Mouse (Mus musculus): ENCODE data around the gene Bcor. TPM values are rescaled to one million over a fixed set of nuclear protein-coding genes. Genes with fewer than 3 reads are reported as not detected.

The Bcor gene
- polyA plus RNA-seq, 1 experiment from 2014 or later = 20.3 TPM

GRCm38 (mm10) chrX:12138266-12138665, 21.9 kb downstream of the Bcor start:
- Histone ChIP-seq H3K27ac (ENCODE audit: low read depth) (no peak overlapping the region), H3K4me3 (ENCODE audit: low read depth, low read length) (no peak overlapping the region), H3K4me1 (replicated peaks; ENCODE audit: control insufficient read depth, insufficient read depth, low read length) (peaks cover 17% of the 10 kb centered on the region; the same call in 1 of the 2 replicates), H3K27me3 (replicated peaks; ENCODE audit: control insufficient read depth, insufficient read depth, low read length) (peaks cover 48% of the 10 kb centered on the region), H3K36me3 (ENCODE audit: control insufficient read depth, insufficient read depth, low read length) (no peaks in the 10 kb centered on the region), H3K9me3 (ENCODE audit: control insufficient read depth, low read length) (no peaks in the 10 kb centered on the region), H3K4me2 (ENCODE audit: low read length) (no peak overlapping the region), H3K9ac (ENCODE audit: low read length) (no peak overlapping the region)
- ATAC-seq (replicated peaks; ENCODE audit: low FRiP score, low TSS enrichment, low read depth) (no peak), DNase-seq (ENCODE audit: low spot score) (no peak)
- WGBS = 20% methylated on average over 7 of the region's 7 CpGs

DNA sequence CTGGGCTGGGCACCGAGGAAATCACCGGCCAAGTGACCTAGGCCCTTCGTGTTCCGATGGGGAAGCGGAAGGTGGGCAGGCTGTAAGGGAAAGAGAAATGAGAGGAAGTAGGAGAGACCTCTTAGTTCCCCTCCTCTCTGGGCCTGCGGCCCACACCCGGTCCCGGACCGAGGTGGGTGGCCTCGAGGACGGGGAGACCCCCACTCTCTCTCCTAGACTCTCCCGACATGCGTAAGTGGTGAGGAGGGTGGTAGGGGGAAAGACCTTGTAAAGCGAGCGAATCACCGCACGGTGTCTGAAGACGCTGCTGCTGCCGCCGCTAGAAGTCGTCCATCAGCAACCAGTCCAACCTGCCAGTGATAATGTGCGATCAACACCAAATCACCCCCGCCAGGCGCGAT, 23.0 kb downstream of the Bcor start:
- ATAC-seq (replicated peaks; ENCODE audit: low FRiP score, low TSS enrichment, low read depth) (no peak), DNase-seq (ENCODE audit: low spot score) (no peak)
- Histone ChIP-seq H3K4me2 (ENCODE audit: low read length) (peak overlapping the region; percentile 54), H3K27ac (ENCODE audit: low read depth) (peak overlapping the region; percentile 80), H3K4me3 (ENCODE audit: low read depth, low read length) (peak overlapping the region; percentile 33), H3K36me3 (ENCODE audit: control insufficient read depth, insufficient read depth, low read length) (no peaks in the 10 kb centered on the region), H3K27me3 (replicated peaks; ENCODE audit: control insufficient read depth, insufficient read depth, low read length) (peaks cover 56% of the 10 kb centered on the region), H3K4me1 (replicated peaks; ENCODE audit: control insufficient read depth, insufficient read depth, low read length) (peaks cover 17% of the 10 kb centered on the region; the same call in 1 of the 2 replicates), H3K9me3 (ENCODE audit: control insufficient read depth, low read length) (no peaks in the 10 kb centered on the region), H3K9ac (ENCODE audit: low read length) (peak overlapping the region; percentile 31)
- 3% methylated on average over 16 of the region's 25 CpGs for WGBS

GRCm38 (mm10) chrX:12136261-12137101, 23.7 kb downstream of the Bcor start:
- Histone ChIP-seq H3K27me3 (replicated peaks; ENCODE audit: control insufficient read depth, insufficient read depth, low read length) (peaks cover 57% of the 10 kb centered on the region), H3K9ac (ENCODE audit: low read length) (peak overlapping the region; percentile 31), H3K4me2 (ENCODE audit: low read length) (peak overlapping the region; percentile 54), H3K9me3 (ENCODE audit: control insufficient read depth, low read length) (no peaks in the 10 kb centered on the region), H3K27ac (ENCODE audit: low read depth) (peak overlapping the region; percentile 80), H3K4me3 (ENCODE audit: low read depth, low read length) (peak overlapping the region; percentile 33), H3K4me1 (replicated peaks; ENCODE audit: control insufficient read depth, insufficient read depth, low read length) (peaks cover 17% of the 10 kb centered on the region; the same call in 1 of the 2 replicates), H3K36me3 (ENCODE audit: control insufficient read depth, insufficient read depth, low read length) (no peaks in the 10 kb centered on the region)
- DNase-seq (ENCODE audit: low spot score) (no peak), ATAC-seq (replicated peaks; ENCODE audit: low FRiP score, low TSS enrichment, low read depth) (0 out of 2 replicates have a peak, but pooled peaks have one; percentile 9)
- WGBS = 2% methylated on average over 49 of the region's 50 CpGs

DNA sequence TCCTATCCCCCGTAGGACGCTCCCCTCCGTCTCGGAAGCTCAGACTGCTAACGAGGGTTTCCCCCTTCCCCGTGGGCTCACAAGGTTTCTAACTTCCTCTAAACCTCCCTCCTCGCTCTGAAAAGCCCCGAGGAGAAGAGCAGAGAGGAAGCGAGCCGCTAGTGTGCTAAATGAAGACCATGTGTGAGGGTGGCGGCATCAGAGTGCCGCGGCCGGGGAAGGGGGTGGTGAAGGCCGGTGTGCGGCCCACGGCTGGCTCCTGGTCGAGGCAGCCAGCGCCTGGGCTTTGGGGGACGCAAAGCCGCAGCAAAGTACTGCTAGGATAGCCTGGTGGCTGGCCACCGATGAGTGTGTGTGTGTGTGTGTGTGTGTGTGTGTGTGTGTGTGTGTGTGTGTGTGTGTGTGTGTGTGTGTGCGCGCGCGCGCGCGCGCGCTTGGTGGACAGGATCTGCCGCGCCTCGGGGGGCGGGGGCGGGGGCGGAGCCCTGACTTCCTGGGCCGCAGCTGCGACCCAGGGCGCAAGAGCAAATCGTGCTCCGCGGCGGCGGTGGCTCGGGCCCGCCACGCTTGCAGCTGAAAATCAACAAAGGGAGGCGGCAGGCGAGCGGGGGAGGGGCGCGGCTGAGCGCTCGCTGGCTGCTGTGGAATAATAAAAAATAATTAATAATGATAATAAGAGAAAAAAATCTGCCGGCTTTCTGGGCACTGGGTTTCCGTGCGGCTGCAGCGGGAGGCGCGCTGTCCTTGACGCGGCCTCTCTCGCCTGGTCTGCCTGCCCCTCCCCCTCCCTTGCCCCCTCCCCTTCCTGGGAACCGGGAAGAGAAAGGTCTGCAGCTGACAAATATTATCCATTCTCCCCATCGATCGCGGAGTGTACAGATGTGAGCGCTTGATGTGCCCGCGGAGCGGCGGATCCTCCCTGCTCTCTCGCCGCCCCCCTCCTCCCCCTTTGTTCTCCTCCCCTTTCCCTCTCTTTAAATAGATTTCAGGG, 24.7 kb downstream of the Bcor start:
- peaks cover 17% of the 10 kb centered on the region; the same call in 1 of the 2 replicates for H3K4me1 ChIP-seq (replicated peaks; ENCODE audit: control insufficient read depth, insufficient read depth, low read length)
- peak overlapping the region; percentile 54 for H3K4me2 ChIP-seq (ENCODE audit: low read length)
- H3K27ac ChIP-seq (ENCODE audit: low read depth) = peak overlapping the region; percentile 80
- ATAC-seq (replicated peaks; ENCODE audit: low FRiP score, low TSS enrichment, low read depth) = peak; percentile 53
- WGBS = 3% methylated on average over 48 of the region's 75 CpGs
- H3K9me3 ChIP-seq (ENCODE audit: control insufficient read depth, low read length) = no peaks in the 10 kb centered on the region
- peaks cover 65% of the 10 kb centered on the region for H3K27me3 ChIP-seq (replicated peaks; ENCODE audit: control insufficient read depth, insufficient read depth, low read length)
- DNase-seq (ENCODE audit: low spot score) = peak; percentile 77
- H3K9ac ChIP-seq (ENCODE audit: low read length) = 0 out of 2 replicates have a peak overlapping the region, but pooled peaks have one; percentile 27
- H3K36me3 ChIP-seq (ENCODE audit: control insufficient read depth, insufficient read depth, low read length) = no peaks in the 10 kb centered on the region
- peak overlapping the region; percentile 33 for H3K4me3 ChIP-seq (ENCODE audit: low read depth, low read length)

DNA sequence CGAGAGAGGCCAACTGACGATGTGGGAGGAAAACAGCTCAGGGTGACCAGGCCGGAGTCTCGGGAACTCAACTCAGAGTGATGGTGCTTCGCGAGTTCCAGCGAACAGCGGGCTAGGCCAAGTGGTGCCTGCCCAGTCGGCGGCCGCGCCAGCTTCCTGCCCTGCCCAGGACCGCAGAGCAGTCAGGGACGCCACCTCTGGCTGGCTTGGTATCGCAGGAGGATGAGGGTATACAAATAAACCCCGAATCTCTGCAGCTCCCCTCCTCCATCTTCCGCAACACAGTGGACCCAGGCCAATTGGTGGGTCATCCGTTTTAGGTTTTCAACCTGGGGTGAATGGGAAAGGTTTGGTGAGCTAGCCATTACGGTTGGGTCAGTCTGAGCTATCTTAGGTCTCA, 25.6 kb downstream of the Bcor start:
- WGBS = 16% methylated on average over 16 of the region's 19 CpGs
- DNase-seq (ENCODE audit: low spot score) = no peak
- no peak overlapping the region for H3K9ac ChIP-seq (ENCODE audit: low read length)
- peaks cover 20% of the 10 kb centered on the region; the same call in 1 of the 2 replicates for H3K4me1 ChIP-seq (replicated peaks; ENCODE audit: control insufficient read depth, insufficient read depth, low read length)
- no peaks in the 10 kb centered on the region for H3K9me3 ChIP-seq (ENCODE audit: control insufficient read depth, low read length)
- no peak overlapping the region for H3K4me3 ChIP-seq (ENCODE audit: low read depth, low read length)
- peaks cover 64% of the 10 kb centered on the region for H3K27me3 ChIP-seq (replicated peaks; ENCODE audit: control insufficient read depth, insufficient read depth, low read length)
- peak overlapping the region; percentile 54 for H3K4me2 ChIP-seq (ENCODE audit: low read length)
- H3K27ac ChIP-seq (ENCODE audit: low read depth) = no peak overlapping the region; the same call in 1 of the 2 replicates
- ATAC-seq (replicated peaks; ENCODE audit: low FRiP score, low TSS enrichment, low read depth) = no peak
- no peaks in the 10 kb centered on the region for H3K36me3 ChIP-seq (ENCODE audit: control insufficient read depth, insufficient read depth, low read length)

- no peaks in the 10 kb centered on the region for H3K36me3 ChIP-seq (ENCODE audit: control insufficient read depth, insufficient read depth, low read length)
- DNase-seq (ENCODE audit: low spot score) (no peak), ATAC-seq (replicated peaks; ENCODE audit: low FRiP score, low TSS enrichment, low read depth) (no peak)
- H3K4me2 ChIP-seq (ENCODE audit: low read length) = peak overlapping the region; percentile 54
- H3K9ac ChIP-seq (ENCODE audit: low read length) = peak overlapping the region; percentile 37
- H3K4me1 ChIP-seq (replicated peaks; ENCODE audit: control insufficient read depth, insufficient read depth, low read length) = peaks cover 23% of the 10 kb centered on the region; the same call in 1 of the 2 replicates
- H3K27ac ChIP-seq (ENCODE audit: low read depth) = peak overlapping the region; percentile 59; the same call in 1 of the 2 replicates
- H3K9me3 ChIP-seq (ENCODE audit: control insufficient read depth, low read length) = no peaks in the 10 kb centered on the region
- peak overlapping the region; percentile 22 for H3K4me3 ChIP-seq (ENCODE audit: low read depth, low read length)
- peaks cover 66% of the 10 kb centered on the region for H3K27me3 ChIP-seq (replicated peaks; ENCODE audit: control insufficient read depth, insufficient read depth, low read length)
- 8% methylated on average over 18 of the region's 21 CpGs for WGBS
Observed at GRCm38 (mm10) chrX:12133836-12134431, 26.2 kb downstream of the Bcor start.

- peak overlapping the region; percentile 22 for H3K4me3 ChIP-seq (ENCODE audit: low read depth, low read length)
- H3K27ac ChIP-seq (ENCODE audit: low read depth) = peak overlapping the region; percentile 59; the same call in 1 of the 2 replicates
- H3K4me2 ChIP-seq (ENCODE audit: low read length) = peak overlapping the region; percentile 45
- peak; percentile 74 for DNase-seq (ENCODE audit: low spot score)
- ATAC-seq (replicated peaks; ENCODE audit: low FRiP score, low TSS enrichment, low read depth) = peak; percentile 33
- H3K27me3 ChIP-seq (replicated peaks; ENCODE audit: control insufficient read depth, insufficient read depth, low read length) = peaks cover 65% of the 10 kb centered on the region
- H3K9me3 ChIP-seq (ENCODE audit: control insufficient read depth, low read length) = no peaks in the 10 kb centered on the region
- peak overlapping the region; percentile 37 for H3K9ac ChIP-seq (ENCODE audit: low read length)
- WGBS = under 1% methylated on average over 49 of the region's 49 CpGs
- no peaks in the 10 kb centered on the region for H3K36me3 ChIP-seq (ENCODE audit: control insufficient read depth, insufficient read depth, low read length)
- peaks cover 25% of the 10 kb centered on the region; the same call in 1 of the 2 replicates for H3K4me1 ChIP-seq (replicated peaks; ENCODE audit: control insufficient read depth, insufficient read depth, low read length)
Observed at GRCm38 (mm10) chrX:12133178-12133835, 26.8 kb downstream of the Bcor start.
